Mouse (Mus musculus): ENCODE results near the gene Mrpl36.

DNA sequence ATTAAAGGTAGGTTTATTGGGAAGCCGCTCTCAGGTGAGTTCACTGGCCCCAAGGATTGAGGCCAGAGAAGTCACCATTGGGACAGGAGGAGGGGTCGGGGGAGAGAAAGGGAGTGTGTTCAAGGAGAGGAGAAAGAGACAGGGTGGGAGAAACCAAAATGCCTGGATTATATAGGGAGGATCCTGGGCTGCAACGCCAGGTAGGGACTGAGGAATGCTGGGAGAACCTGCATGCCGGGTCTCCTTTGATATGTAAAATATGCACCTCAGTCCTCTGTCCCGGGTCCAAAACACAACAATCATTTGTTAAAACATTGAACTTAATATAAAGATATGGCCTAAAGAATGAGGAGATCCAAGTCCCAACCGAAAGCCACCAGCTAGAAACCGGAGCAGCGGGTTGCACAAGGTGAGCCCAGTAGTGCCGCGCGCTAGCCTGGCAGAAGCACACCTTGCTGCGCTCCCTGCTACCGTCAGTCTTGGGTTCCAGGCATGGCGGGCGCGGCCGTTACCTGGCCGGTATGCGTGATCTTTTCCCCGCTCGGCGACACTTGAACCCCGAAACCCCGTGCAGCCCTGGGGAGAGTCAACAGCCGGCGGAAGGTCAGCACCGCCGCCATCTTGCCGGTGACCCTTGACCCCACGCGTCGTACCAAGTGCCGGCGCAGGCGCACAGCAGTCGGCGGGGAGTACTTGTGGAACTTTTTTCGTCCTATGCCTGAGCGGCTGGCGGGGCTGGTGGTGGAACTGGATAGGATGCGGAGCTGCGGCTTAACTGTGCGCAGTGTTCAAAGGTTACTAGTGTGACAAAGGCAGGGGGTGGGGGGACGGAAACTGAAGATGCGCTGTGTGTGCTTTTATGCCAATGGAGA lies at the start of gene Mrpl36, which contains the start of gene Ndufs6:
- no peak for TF ChIP-seq CTCF (IDR thresholded peaks at IDR 0.05; ENCODE audit: extremely low read depth, insufficient read length, insufficient replicate concordance, low read depth, low read length)
- peak; percentile 87 for TF ChIP-seq POLR2A (IDR thresholded peaks at IDR 0.05; ENCODE audit: low read depth, low read length)
